Mouse (Mus musculus) T-helper 17 cell (primary cell): ENCODE measurements at regions not wholly inside any gene's neighbourhood (a gene's known extent, or its start where the extent isn't known, plus 50 kb on each side); places are given as distances from the start of the nearest gene placed in this dataset.

Experiments
- in situ Hi-C, 2 experiments: fragments of 300-600 bp; cut with MboI, MseI; formaldehyde crosslinking; loops; 1 replicate in 1 of 2; 2 replicates in 1 of 2; pipeline ENCODE4 v1.15.1; 2025; ENCODE audit warnings: high pct_unique_total_duplicates in 2 of 2

DNA sequence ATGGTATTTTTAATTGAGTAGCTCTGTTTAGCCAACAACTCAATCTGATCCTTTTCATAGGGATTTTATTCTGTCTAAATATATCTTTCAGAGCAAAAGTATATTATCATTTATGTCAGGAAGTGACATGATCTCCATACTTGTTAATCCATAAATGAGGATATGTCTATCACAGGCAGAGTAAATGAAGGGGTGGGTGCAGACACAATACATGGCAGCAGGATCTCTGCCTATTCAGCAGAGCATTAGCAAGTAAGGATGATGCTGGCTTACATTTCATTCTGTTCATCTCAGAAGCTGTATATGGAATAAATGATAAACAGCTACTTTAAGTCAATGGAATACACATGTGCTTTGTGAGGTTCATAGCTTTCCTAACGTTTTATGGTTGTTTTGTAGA is 786.2 kb upstream of the Zeb2 start:
- in situ Hi-C loops = no loop called here

- in situ Hi-C loops = no loop called here
Observed at GRCm38 (mm10) chr2:45901892-45902291, 784.7 kb upstream of the Zeb2 start.

DNA sequence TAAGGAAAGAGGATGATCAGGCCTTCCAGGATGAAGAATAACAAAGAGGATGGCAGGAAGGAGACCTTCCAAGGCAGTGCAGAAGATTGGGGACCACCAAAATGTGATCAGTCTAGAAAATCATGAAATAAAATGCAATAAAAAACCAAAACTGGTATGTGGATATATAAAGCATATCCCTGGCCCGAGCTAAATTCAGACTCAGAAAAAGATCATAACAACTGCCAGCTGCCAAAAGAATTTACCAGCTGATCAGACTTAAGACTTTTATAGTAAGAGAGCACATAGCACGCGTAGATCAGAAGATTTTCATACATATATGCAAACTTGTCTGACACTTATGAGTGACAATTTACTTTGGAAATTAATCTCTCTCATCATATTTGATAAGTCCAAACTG is 767.5 kb upstream of the Zeb2 start:
- in situ Hi-C loops = no loop called here

- in situ Hi-C loops = no loop called here
Observed at GRCm38 (mm10) chr2:45878656-45879055, 761.5 kb upstream of the Zeb2 start.

- in situ Hi-C loops = loop anchor here in 1 of 2 experiments (5.0 kb wide), 1 partner anchor 78 kb away; no protein-coding TSS in a partner anchor
Observed at GRCm38 (mm10) chr2:45859901-45860331, 742.7 kb upstream of the Zeb2 start.

GRCm38 (mm10) chr2:45859445-45859844 is 742.2 kb upstream of the Zeb2 start:
- in situ Hi-C loops = no loop called here

GRCm38 (mm10) chr2:45850018-45850605 is 732.9 kb upstream of the Zeb2 start:
- in situ Hi-C loops = no loop called here

- in situ Hi-C loops = loop anchor here in 1 of 2 experiments (25.0 kb wide), 1 partner anchor 1103 kb away; no protein-coding TSS in a partner anchor
Observed at GRCm38 (mm10) chr2:45840389-45840788, 723.2 kb upstream of the Zeb2 start.

- in situ Hi-C loops = loop anchor here in 1 of 2 experiments (25.0 kb wide), 1 partner anchor 1099 kb away; no protein-coding TSS in a partner anchor
Observed at GRCm38 (mm10) chr2:45836546-45837221, 719.5 kb upstream of the Zeb2 start.

DNA sequence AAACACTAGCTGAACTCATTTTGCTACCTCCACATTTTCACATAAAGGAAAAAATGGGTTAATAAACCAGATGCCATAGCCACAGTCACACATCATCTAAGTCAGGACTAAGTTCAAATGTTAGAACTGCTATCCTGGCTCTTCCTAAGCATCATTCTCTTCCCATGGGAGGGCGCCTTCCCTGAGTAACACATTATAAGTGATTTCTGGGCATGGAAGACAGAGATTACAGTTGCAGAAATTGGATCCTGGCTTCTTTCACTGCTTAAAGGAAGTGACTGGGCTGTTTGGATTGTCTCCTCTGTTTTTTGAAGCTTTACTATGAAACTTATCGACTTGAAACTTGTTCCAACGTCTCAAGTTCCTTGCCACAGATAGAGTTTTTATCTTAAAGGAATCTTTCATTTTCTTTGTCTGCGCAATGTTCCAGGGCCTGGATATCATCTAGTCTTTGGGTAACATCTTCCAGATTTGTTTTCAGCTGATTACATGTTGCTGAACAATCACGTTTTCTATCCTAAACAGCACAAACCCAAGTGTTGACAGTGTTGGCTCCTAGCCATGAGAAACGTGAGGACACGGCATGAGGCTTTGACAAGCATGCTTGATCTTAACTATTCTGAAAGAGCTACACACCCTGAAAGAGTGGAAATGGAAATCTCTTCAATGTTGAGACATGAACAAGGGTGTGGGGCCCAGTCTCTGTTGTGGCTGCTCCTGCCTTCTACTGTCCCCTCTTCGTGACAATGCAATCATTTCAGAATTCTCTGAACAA is 700.9 kb upstream of the Zeb2 start:
- in situ Hi-C loops = no loop called here

DNA sequence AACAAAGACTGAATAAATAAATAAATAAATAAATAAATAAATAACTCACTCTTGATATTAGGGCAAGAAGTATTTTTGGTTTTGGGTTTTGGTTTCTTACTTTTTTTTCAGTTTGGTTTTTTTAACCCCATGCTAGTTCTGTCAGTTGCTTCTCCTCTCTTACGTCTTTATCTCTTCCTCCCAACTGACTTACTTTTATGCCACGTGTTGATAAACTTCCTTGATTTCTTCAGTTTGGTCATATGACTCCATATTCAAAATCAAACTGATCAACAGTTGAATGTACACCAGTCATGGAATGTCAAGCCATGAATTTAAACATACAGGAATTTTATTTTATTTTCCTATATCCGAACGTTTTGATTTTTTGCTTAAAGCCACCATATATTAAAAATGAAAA is 697.5 kb upstream of the Zeb2 start:
- in situ Hi-C loops = no loop called here

DNA sequence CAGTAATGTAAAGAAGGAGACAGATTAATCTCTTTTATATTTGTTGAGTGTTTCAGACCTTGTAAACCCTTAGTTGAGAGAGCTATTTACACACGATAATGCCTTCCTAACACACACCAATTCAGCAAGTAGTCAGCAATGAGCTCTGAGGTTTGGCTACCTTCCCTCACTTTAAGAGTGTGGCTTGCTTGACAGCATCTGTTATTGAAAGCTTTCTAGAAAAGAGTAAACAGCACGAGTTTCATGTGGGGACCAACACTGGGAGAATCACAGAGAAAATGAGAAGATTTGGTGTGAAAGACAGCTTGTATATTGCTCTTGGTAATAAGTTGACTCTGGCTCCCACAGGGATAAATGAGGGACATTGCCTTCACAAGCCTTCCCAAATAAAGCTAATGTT is 688.1 kb upstream of the Zeb2 start:
- in situ Hi-C loops = no loop called here

DNA sequence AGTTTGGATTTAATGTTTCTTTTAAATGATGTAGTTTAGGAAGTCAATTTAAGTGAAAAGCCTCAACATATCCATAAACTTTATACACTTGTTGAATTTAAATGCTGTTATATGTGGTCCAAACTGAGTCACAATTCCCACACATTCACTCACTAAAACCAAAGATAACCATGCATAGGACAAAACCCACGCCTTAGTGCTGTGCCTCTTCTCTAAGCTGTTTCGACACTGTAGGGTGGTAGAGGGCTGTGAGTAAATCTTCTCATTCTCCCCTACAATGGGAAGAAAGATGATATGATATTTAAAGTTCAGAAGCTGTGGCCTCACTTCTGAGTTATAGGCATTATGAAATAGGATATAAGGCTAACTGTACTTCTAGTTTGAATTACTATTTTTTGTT is 682.9 kb upstream of the Zeb2 start:
- in situ Hi-C loops = no loop called here

- in situ Hi-C loops = no loop called here
Observed at GRCm38 (mm10) chr2:45793561-45793960, 676.4 kb upstream of the Zeb2 start.

DNA sequence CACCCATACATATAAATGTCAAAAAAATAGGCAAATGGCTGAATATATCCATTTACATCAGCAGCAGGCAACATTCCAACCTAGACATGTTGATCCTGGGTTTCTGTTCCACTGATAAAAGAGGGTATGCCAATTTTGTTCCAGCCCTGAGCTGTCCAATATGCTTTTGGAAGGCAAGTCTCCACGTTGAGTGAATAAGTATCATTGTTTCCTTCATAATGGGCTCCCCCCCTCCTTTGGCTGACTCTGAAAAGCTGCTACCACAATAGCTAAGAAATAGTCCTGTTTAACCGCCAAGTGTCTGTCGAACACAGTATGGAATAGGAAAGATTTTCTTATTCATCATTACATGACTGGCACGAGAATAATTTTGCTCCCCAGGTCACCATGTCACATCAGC is 672.5 kb upstream of the Zeb2 start:
- in situ Hi-C loops = loop anchor here in 1 of 2 experiments (10.0 kb wide), 1 partner anchor 1385 kb away; no protein-coding TSS in a partner anchor

DNA sequence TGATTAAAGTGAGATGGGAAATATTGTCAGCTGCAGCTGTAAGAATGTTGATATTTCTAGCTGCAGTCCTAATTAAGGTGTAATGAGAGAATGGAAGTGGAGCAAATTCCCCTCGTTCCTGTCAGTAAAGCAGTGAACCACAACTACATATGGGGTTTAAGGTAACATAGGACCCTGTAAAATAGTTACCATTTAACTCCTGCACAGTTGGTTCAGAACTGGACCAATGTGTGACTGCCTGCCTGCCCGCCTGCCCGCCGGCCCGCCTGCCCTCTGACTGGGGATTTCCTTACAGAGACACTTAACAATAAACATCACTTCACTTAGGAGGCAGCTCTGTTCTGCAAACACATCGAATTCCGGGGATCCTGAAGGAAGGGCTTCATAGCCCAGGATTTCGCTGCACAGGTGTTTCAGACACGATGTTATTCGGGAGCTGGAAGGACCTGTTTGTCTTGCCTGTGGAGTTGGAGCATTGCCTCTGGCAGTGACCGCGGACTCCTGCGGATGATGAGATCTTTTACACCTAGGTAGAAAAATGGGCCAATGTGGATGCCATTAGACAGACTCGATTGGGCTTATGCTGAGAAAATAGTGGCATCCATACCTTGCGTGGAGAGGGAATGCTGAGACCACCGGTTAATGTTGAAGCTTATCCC is 670.7 kb upstream of the Zeb2 start:
- in situ Hi-C loops = loop anchor here in 1 of 2 experiments (10.0 kb wide), 1 partner anchor 1383 kb away; no protein-coding TSS in a partner anchor

DNA sequence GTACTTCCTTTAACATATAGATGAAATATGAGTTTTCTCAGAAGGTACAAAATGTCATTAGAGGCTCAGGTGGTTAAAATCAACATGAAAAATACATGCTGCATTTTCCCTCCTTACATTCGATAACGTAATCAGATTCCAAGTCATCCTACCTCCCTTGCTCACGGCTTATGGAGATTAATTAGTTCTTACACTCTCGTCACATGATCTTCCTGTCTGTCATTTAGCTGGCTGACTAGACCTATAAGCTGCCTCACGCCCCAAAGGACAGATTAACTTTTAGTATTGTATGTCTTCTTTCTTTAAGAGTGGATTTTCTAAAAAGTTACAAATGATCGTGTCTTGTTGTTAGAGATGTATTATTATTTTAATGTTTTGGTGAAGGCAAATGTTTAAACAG is 669.6 kb upstream of the Zeb2 start:
- in situ Hi-C loops = loop anchor here in 1 of 2 experiments (10.0 kb wide), 1 partner anchor 1382 kb away; no protein-coding TSS in a partner anchor

- in situ Hi-C loops = loop anchor here in 1 of 2 experiments (10.0 kb wide), 1 partner anchor 1381 kb away; no protein-coding TSS in a partner anchor
Observed at GRCm38 (mm10) chr2:45785684-45786083, 668.5 kb upstream of the Zeb2 start.

DNA sequence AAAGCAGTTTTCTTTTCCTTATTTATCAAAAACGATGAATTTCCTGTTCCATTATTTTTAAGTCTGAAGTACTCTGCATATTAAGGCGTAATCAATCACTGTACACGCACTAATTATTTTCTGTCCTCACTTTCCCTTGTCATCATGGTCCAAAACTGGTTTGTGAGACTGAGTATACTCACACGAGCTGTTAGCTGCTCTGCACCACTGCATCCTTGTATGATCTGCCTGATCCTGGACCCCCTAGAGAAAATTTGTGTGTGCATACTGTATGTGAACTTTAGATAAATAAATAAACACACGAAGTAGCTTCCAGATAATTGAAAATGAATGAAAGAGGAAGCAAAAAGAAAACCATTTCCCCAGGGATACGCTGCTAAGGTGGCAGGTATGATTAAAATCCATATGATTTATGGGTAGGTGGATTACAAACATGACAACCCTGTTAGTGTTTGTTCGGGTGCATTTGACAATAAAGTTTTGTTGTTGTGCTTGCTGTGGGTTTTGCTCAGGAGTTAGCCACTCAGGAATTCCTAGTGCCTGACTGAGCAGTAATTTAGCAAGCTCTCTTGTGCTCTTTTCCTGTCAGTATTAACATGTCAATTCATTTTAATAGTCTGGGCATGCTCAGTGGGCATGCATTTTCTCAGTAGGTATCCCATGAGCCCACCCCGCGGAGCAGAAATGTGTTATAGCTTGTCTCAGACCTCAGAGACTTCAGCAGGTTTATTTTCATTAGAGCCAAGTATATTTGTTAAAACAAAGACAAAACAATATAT is 666.6 kb upstream of the Zeb2 start:
- in situ Hi-C loops = loop anchor here (5.0 to 10.0 kb wide), 3 partner anchors 78 to 1379 kb away; no protein-coding TSS in a partner anchor

DNA sequence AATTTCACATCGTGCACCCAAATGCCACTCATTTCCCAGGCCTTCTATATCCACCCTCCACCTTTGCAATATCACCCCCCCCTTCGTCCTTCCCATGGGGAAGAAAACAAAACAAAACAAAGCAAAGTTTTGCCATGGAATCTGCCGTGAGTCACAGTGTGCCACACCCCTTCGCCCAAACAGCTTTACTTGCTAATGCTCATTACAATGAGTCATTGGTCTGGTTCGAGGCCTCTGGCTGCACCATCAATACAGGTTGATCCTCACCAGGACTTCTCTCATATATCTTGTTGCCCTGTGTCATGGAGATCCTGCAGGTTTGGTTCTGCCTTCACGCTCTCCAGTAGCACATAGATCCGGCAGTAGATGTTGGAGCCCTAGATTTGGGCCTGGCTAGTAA is 660.3 kb upstream of the Zeb2 start:
- in situ Hi-C loops = no loop called here
